Mouse (Mus musculus) kidney, postnatal 0 days (tissue): ENCODE data around the gene Sar1a. TPM values are rescaled to one million over a fixed set of nuclear protein-coding genes. Genes with fewer than 3 reads are reported as not detected.

ENCODE experiments used
- ATAC-seq: fragments of 200-750 bp; cut with Nextera tagmentation; replicated peaks from 2 replicates; pipeline ENCODE4 v1.8.0; 2017; ENCODE audit warnings: low read depth, moderate number of reproducible peaks, moderate TSS enrichment, moderate library complexity; ENCODE audit not compliant: low FRiP score
- DNase-seq: peaks from one replicate; pipeline ENCODE4 v3.0.0-alpha.2; 2016; ENCODE audit warnings: low spot score
- H3K27ac ChIP-seq: fragments of 300-500 bp; sonication (generic); 2 replicates; pipeline ENCODE4 v1.5.1; 2014; ENCODE audit warnings: mild to moderate bottlenecking
- H3K27me3 ChIP-seq: fragments of 300-500 bp; sonication (generic); 2 replicates; pipeline ENCODE4 v1.6.1; 2014; ENCODE audit warnings: low read length, mixed read lengths; ENCODE audit not compliant: insufficient read depth
- H3K36me3 ChIP-seq: fragments of 300-500 bp; sonication (generic); 2 replicates; pipeline ENCODE4 v1.6.1; 2014; ENCODE audit warnings: low read length, mixed read lengths; ENCODE audit not compliant: insufficient read depth
- H3K4me1 ChIP-seq: fragments of 300-500 bp; sonication (generic); replicated peaks from 2 replicates; pipeline ENCODE4 v1.6.1; 2014; ENCODE audit warnings: antibody characterized with exemption, low read length, mixed read lengths; ENCODE audit not compliant: insufficient read depth
- H3K4me2 ChIP-seq: fragments of 300-500 bp; sonication (generic); 2 replicates; pipeline ENCODE4 v1.6.1; 2014; ENCODE audit warnings: mild to moderate bottlenecking, low read length, moderate library complexity, mixed read lengths
- H3K4me3 ChIP-seq: fragments of 300-500 bp; sonication (generic); replicated peaks from 2 replicates; pipeline ENCODE4 v1.5.1; 2014; ENCODE audit warnings: low read depth, low read length
- H3K9ac ChIP-seq: fragments of 300-500 bp; sonication (generic); 2 replicates; pipeline ENCODE4 v1.6.1; 2014; ENCODE audit warnings: low read depth, low read length
- H3K9me3 ChIP-seq: fragments of 300-500 bp; sonication (generic); replicated peaks from 2 replicates; pipeline ENCODE4 v1.6.1; 2016; ENCODE audit warnings: low read length, inconsistent platforms, mixed read lengths
- CTCF ChIP-seq: IDR thresholded peaks from 2 replicates; pipeline ENCODE4 v1.5.1; 2016; ENCODE audit warnings: antibody characterized with exemption, low read depth, mild to moderate bottlenecking, moderate library complexity
- WGBS: fragments of 180-500 bp; shearing (Covaris S2); extraction: QIAGEN DNeasy Blood & Tissue Kit; methylation state at CpG from one replicate; pipeline ENCODE4 v1.1.7; 2014; 5-methylcytosine and 5-hydroxymethylcytosine counted together
- polyA plus RNA-seq: library from polyadenylated mRNA; unstranded; fragments of >200 nt; fragmentation: Nextera tagmentation; extraction: Ambion mirVana; gene quantifications from 2 replicates; pipeline ENCODE4 v1.2.1, GENCODE M21; 2015

Sar1a gene
- polyA plus RNA-seq, 1 experiment from 2014 or later: 184 TPM

- WGBS: 75% methylated on average over 3 of the region's 3 CpGs
- no peak for TF ChIP-seq CTCF
- Histone ChIP-seq H3K36me3 (0 out of 2 replicates have a peak, but pooled peaks cover 15% of the 10 kb centered on the region), H3K4me3 (no peak overlapping the region), H3K9ac (no peak overlapping the region), H3K27ac (no peak overlapping the region), H3K27me3 (no peaks in the 10 kb centered on the region), H3K4me1 (no peaks in the 10 kb centered on the region), H3K9me3 (no peaks in the 10 kb centered on the region), H3K4me2 (no peak overlapping the region)
- no peak for ATAC-seq
- no peak for DNase-seq
These were observed 4.2 kb upstream of the Sar1a start for GRCm38 (mm10) chr10:61675935-61676334.

- peaks cover 7% of the 10 kb centered on the region; the same call in 1 of the 2 replicates for H3K4me1 ChIP-seq
- peak overlapping the region; percentile 66 for H3K4me2 ChIP-seq
- TF ChIP-seq CTCF: no peak
- H3K27ac ChIP-seq: peak overlapping the region; percentile 86
- ATAC-seq: peak; percentile 25; the same call in 1 of the 2 replicates
- 0 out of 2 replicates have a peak, but pooled peaks cover 3% of the 10 kb centered on the region for H3K36me3 ChIP-seq
- H3K9me3 ChIP-seq: no peaks in the 10 kb centered on the region
- WGBS: 33% methylated on average over 9 of the region's 9 CpGs
- no peak for DNase-seq
- H3K4me3 ChIP-seq: peak overlapping the region; percentile 92
- no peaks in the 10 kb centered on the region for H3K27me3 ChIP-seq
- peak overlapping the region; percentile 61 for H3K9ac ChIP-seq
These were observed 554 bp upstream of the Sar1a start for GRCm38 (mm10) chr10:61679545-61679944.

GRCm38 (mm10) chr10:61689405-61689804 is 9.3 kb downstream of the Sar1a start:
- no peaks in the 10 kb centered on the region for H3K27me3 ChIP-seq
- H3K4me2 ChIP-seq: no peak overlapping the region
- DNase-seq (no peak), ATAC-seq (no peak)
- WGBS: 85% methylated on average over 8 of the region's 8 CpGs
- no peak for TF ChIP-seq CTCF
- no peaks in the 10 kb centered on the region for H3K4me1 ChIP-seq
- H3K27ac ChIP-seq: no peak overlapping the region
- H3K9ac ChIP-seq: no peak overlapping the region
- H3K4me3 ChIP-seq: no peak overlapping the region
- H3K9me3 ChIP-seq: no peaks in the 10 kb centered on the region
- peaks cover 69% of the 10 kb centered on the region for H3K36me3 ChIP-seq

- Histone ChIP-seq H3K4me2 (no peak overlapping the region), H3K27ac (no peak overlapping the region), H3K4me3 (no peak overlapping the region), H3K9ac (no peak overlapping the region), H3K36me3 (peaks cover 45% of the 10 kb centered on the region), H3K4me1 (peaks cover 12% of the 10 kb centered on the region), H3K27me3 (no peaks in the 10 kb centered on the region), H3K9me3 (no peaks in the 10 kb centered on the region)
- no peak for ATAC-seq
- WGBS: 75% methylated on average over 4 of the region's 4 CpGs
- no peak for TF ChIP-seq CTCF
- no peak for DNase-seq
These were observed 13.5 kb downstream of the Sar1a start for GRCm38 (mm10) chr10:61693563-61693962.

- Histone ChIP-seq H3K9me3 (no peaks in the 10 kb centered on the region), H3K4me3 (peak within 1 kb of the TSS; percentile 96), H3K9ac (peak within 1 kb of the TSS; percentile 84), H3K4me1 (peaks cover 12% of the 10 kb centered on the region), H3K27me3 (no peaks in the 10 kb centered on the region), H3K4me2 (peak within 1 kb of the TSS; percentile 100), H3K36me3 (peaks cover 30% of the 10 kb centered on the region), H3K27ac (peak within 1 kb of the TSS; percentile 67; the same call in 1 of the 2 replicates)
- DNase-seq (peak; percentile 99), ATAC-seq (peak; percentile 94)
- TF ChIP-seq CTCF: peak; percentile 59
- WGBS: 2% methylated on average over 42 of the region's 42 CpGs
These were observed 15.0 kb downstream of the Sar1a start, which contains the start of gene Tysnd1 for GRCm38 (mm10) chr10:61694870-61695670. TSS of gene Tysnd1 (plus strand) at chr10:61695514.

GRCm38 (mm10) chr10:61695703-61696559 is 15.8 kb downstream of the Sar1a start:
- Histone ChIP-seq H3K4me2 (peak overlapping the region; percentile 100), H3K27ac (peak overlapping the region; percentile 67; the same call in 1 of the 2 replicates), H3K4me3 (peak overlapping the region; percentile 96), H3K4me1 (peaks cover 12% of the 10 kb centered on the region), H3K9me3 (no peaks in the 10 kb centered on the region), H3K9ac (peak overlapping the region; percentile 84), H3K27me3 (no peaks in the 10 kb centered on the region), H3K36me3 (peaks cover 27% of the 10 kb centered on the region)
- 1% methylated on average over 101 of the region's 111 CpGs for WGBS
- ATAC-seq (peak; percentile 23; the same call in 1 of the 2 replicates), DNase-seq (no peak)
- TF ChIP-seq CTCF: no peak
